Mouse (Mus musculus): ENCODE data around the gene Cstb.

DNA sequence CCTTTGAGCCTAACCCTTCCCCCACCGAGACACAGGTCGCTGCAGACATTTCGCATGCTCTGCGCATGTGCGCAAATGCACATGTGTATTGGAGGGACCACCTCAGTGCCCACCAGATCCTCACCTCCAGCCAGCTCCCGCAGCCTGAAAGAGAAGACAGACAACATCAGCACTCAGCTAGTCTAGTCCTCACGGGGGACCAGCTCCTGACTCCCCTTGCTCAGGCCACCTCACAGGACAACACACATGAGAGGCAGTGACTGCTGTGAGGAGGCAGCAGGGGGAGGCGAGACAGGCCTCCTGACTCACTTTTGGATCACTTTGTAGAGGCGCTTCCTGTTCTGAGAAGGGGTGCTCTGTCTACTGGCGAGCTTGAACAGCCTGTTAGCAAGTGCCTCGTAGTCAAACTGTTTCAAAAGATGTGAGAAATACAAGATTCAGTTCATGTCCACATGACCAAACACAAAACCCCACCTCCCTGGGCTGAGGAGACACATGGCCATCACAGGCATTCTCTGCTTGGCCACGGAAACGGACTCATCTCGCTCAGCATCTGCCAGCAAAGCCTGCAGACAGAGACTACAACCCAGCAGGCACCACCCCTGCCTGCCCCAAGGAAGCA, 23.1 kb upstream of the Cstb start:
- TF ChIP-seq POLR2A (IDR thresholded peaks at IDR 0.05; ENCODE audit: insufficient read depth, low read length) = no peak
- TF ChIP-seq CTCF (IDR thresholded peaks at IDR 0.05; ENCODE audit: low read depth, low read length) = no peak
